Mouse (Mus musculus): ENCODE data around the gene Mcu. TPM values are rescaled to one million over a fixed set of nuclear protein-coding genes. Genes with fewer than 3 reads are reported as not detected.

Gene Mcu
- total and polyA plus RNA-seq, 3 experiments = 4.9 to 5.7 (median 5.3) TPM

GRCm38 (mm10) chr10:59566968-59567367, 49.5 kb downstream of the Mcu start:
- H3K9me3 ChIP-seq (replicated peaks; ENCODE audit: low read length) = peaks cover under 1% of the 10 kb centered on the region
- H3K36me3 ChIP-seq (replicated peaks in 1 of 2; ENCODE audit: control insufficient read depth in 1 of 2, insufficient read depth in 1 of 2, low read length in 1 of 2) = peaks cover 0 to 8% of the 10 kb centered on the region in 2 experiments
- H3K27ac ChIP-seq (ENCODE audit: insufficient read depth, low read depth) = no peak overlapping the region
- no peak overlapping the region for H3K9ac ChIP-seq (ENCODE audit: insufficient read depth, low read depth)
- dilution Hi-C loops (cut with MboI; ENCODE audit: extremely low pct_ligation_motif_present, extremely low pct_unique_long_range_greater_than_20kb, low sequenced_read_pairs) = no loop called here
- no peak for DNase-seq (ENCODE audit: extremely low read depth)
- TF ChIP-seq JUND (conservative IDR thresholded peaks at IDR 0.05; ENCODE audit: low read depth, low read length) = no peak
- no peak for TF ChIP-seq SIN3A (IDR thresholded peaks at IDR 0.05; ENCODE audit: low read length)
- TF ChIP-seq UBTF (IDR thresholded peaks at IDR 0.05; ENCODE audit: low read depth, low read length) = no peak
- TF ChIP-seq MYC (IDR thresholded peaks at IDR 0.05; ENCODE audit: low read depth, low read length) = no peak
- no peak for TF ChIP-seq GABPA (IDR thresholded peaks at IDR 0.05; ENCODE audit: insufficient replicate concordance, low read depth, low read length)
- no peak for TF ChIP-seq PAX5 (IDR thresholded peaks at IDR 0.05; ENCODE audit: low read length)
- TF ChIP-seq HCFC1 (IDR thresholded peaks at IDR 0.05; ENCODE audit: low read depth, low read length) = no peak
- H3K79me2 ChIP-seq (replicated peaks; ENCODE audit: control insufficient read depth, extremely low read depth, insufficient read depth, poor library complexity, severe bottlenecking) = no peaks in the 10 kb centered on the region
- H3K4me1 ChIP-seq (ENCODE audit: control insufficient read depth in 1 of 2, insufficient read depth in 2 of 2) = peaks cover 8 to 32% of the 10 kb centered on the region in 2 experiments
- no peaks in the 10 kb centered on the region for H3K27me3 ChIP-seq (replicated peaks)
- H3K4me3 ChIP-seq (replicated peaks in 1 of 3; ENCODE audit: low read depth in 2 of 3, low read length in 2 of 3, poor library complexity in 1 of 3) = no peak overlapping the region
- in situ Hi-C loops (cut with MboI; ENCODE audit: low pct_ligation_motif_present, low pct_unique_long_range_greater_than_20kb, low sequenced_read_pairs) = no loop called here
- no peak overlapping the region for H3K4me2 ChIP-seq (ENCODE audit: insufficient read depth, low read depth, poor library complexity, severe bottlenecking)

GRCm38 (mm10) chr10:59565995-59566410, 50.5 kb downstream of the Mcu start:
- Histone ChIP-seq H3K27ac (ENCODE audit: insufficient read depth, low read depth) (no peak overlapping the region), H3K4me1 (ENCODE audit: control insufficient read depth in 1 of 2, insufficient read depth in 2 of 2) (peaks cover 8 to 32% of the 10 kb centered on the region in 2 experiments), H3K9me3 (replicated peaks; ENCODE audit: low read length) (no peaks in the 10 kb centered on the region), H3K36me3 (replicated peaks in 1 of 2; ENCODE audit: control insufficient read depth in 1 of 2, insufficient read depth in 1 of 2, low read length in 1 of 2) (peaks cover 0 to 8% of the 10 kb centered on the region in 2 experiments), H3K4me3 (replicated peaks in 1 of 3; ENCODE audit: low read depth in 2 of 3, low read length in 2 of 3, poor library complexity in 1 of 3) (no peak overlapping the region), H3K9ac (ENCODE audit: insufficient read depth, low read depth) (no peak overlapping the region), H3K27me3 (replicated peaks) (no peaks in the 10 kb centered on the region), H3K4me2 (ENCODE audit: insufficient read depth, low read depth, poor library complexity, severe bottlenecking) (no peak overlapping the region), H3K79me2 (replicated peaks; ENCODE audit: control insufficient read depth, extremely low read depth, insufficient read depth, poor library complexity, severe bottlenecking) (no peaks in the 10 kb centered on the region)
- TF ChIP-seq ZKSCAN1 (IDR thresholded peaks at IDR 0.05; ENCODE audit: borderline replicate concordance, low read depth, low read length) (no peak), USF2 (conservative IDR thresholded peaks at IDR 0.05; ENCODE audit: low read depth, low read length) (no peak), ZC3H11A (IDR thresholded peaks at IDR 0.05; ENCODE audit: low read depth, low read length) (no peak), CTCF (conservative IDR thresholded peaks at IDR 0.05 in 1 of 2, IDR thresholded peaks at IDR 0.05 in 1 of 2; ENCODE audit: low read depth in 2 of 2, low read length in 2 of 2) (no peak), USF1 (IDR thresholded peaks at IDR 0.05; ENCODE audit: low read depth, low read length) (no peak), NRF1 (IDR thresholded peaks at IDR 0.05; ENCODE audit: low read depth, low read length) (no peak), ZNF384 (IDR thresholded peaks at IDR 0.05; ENCODE audit: low read depth, low read length) (no peak), MAZ (IDR thresholded peaks at IDR 0.05; ENCODE audit: low read depth, low read length) (no peak), POLR2AphosphoS2 (IDR thresholded peaks at IDR 0.05; ENCODE audit: low read depth, low read length) (no peak), MAX (IDR thresholded peaks at IDR 0.05; ENCODE audit: low read length) (no peak), MEF2A (IDR thresholded peaks at IDR 0.05; ENCODE audit: borderline replicate concordance, low read depth, low read length) (no peak), TCF12 (IDR thresholded peaks at IDR 0.05; ENCODE audit: low read depth, low read length) (no peak)
- DNase-seq (ENCODE audit: extremely low read depth) = no peak
- dilution Hi-C loops (cut with MboI; ENCODE audit: extremely low pct_ligation_motif_present, extremely low pct_unique_long_range_greater_than_20kb, low sequenced_read_pairs) (no loop called here), in situ Hi-C loops (cut with MboI; ENCODE audit: low pct_ligation_motif_present, low pct_unique_long_range_greater_than_20kb, low sequenced_read_pairs) (no loop called here)
